Mouse (Mus musculus) myocyte (in vitro differentiated cells): ENCODE results near the gene Ppp1r3g.

Experiments used
- CEBPB ChIP-seq: IDR thresholded peaks from 2 replicates; pipeline ENCODE4 v1.6.1; 2011; ENCODE audit warnings: mild to moderate bottlenecking, moderate library complexity; ENCODE audit not compliant: poor library complexity, insufficient read depth, severe bottlenecking
- E2F4 ChIP-seq: IDR thresholded peaks from one replicate; pipeline ENCODE4 v1.6.1; 2011; ENCODE audit warnings: mild to moderate bottlenecking, control low read depth, moderate library complexity; ENCODE audit not compliant: insufficient read depth
- MAX ChIP-seq: IDR thresholded peaks from one replicate; pipeline ENCODE4 v1.6.1; 2011; ENCODE audit warnings: low read depth, mild to moderate bottlenecking, control low read depth
- MYOD1 ChIP-seq, 3 experiments: IDR thresholded peaks; one replicate each; pipeline ENCODE4 v1.6.1; 2011; ENCODE audit warnings: control low read depth in 2 of 3, low read depth in 2 of 3, mild to moderate bottlenecking in 2 of 3, moderate library complexity in 1 of 3; ENCODE audit not compliant: insufficient read length in 2 of 3, control insufficient read depth in 1 of 3
- MYOG ChIP-seq, 3 experiments: IDR thresholded peaks; one replicate each; pipeline ENCODE4 v1.6.1; 2011; ENCODE audit warnings: control low read depth in 2 of 3, low read depth in 2 of 3, mild to moderate bottlenecking in 2 of 3; ENCODE audit not compliant: insufficient read length in 2 of 3, control insufficient read depth in 1 of 3, insufficient read depth in 1 of 3
- POLR2A ChIP-seq: IDR thresholded peaks from one replicate; pipeline ENCODE4 v1.6.1; 2011; ENCODE audit warnings: low read depth, mild to moderate bottlenecking, control low read depth, moderate library complexity; ENCODE audit not compliant: insufficient read length
- POLR2AphosphoS2 ChIP-seq: IDR thresholded peaks from one replicate; pipeline ENCODE4 v1.6.1; 2011; ENCODE audit warnings: low read depth, control low read depth; ENCODE audit not compliant: insufficient read length
- REST ChIP-seq: IDR thresholded peaks from one replicate; pipeline ENCODE4 v1.6.1; 2011; ENCODE audit warnings: mild to moderate bottlenecking, control low read depth, moderate library complexity; ENCODE audit not compliant: insufficient read depth, insufficient read length
- SRF ChIP-seq: IDR thresholded peaks from one replicate; pipeline ENCODE4 v1.6.1; 2011; ENCODE audit warnings: low read depth; ENCODE audit not compliant: control insufficient read depth, insufficient read length
- USF1 ChIP-seq: IDR thresholded peaks from one replicate; pipeline ENCODE4 v1.6.1; 2011; ENCODE audit warnings: low read depth, mild to moderate bottlenecking, control low read depth, moderate library complexity

DNA sequence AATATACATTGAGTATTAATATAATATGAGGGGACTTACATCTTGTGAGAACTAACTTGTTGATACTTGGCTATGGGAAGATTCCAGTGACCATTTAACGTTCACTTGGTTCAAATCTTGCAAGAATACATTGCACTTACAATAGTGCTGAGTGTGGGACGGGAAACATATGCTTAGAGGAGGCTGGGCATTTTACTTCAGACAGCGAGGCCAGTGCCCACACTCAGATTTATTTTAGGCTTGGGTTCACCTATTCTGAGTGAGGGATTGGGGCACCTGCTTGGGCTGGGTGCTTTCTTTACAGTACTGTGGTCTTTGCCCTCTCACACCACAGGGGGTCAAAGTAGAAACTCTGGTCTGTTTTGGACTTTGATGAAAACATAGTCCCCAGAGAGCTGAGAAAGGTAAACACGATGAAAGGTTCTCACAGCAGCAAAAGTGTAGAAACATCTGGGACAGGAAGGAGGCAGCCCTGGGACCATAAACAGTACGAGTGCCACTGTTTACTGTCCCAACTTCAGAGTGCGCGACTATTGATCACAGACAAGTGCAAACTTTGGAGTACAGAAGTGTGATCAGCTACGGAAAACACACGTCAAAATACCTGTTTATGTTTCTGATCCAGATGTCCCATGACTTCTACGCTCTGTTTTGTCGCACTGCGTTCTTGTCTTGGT is 890 bp downstream of the Ppp1r3g start:
- TF ChIP-seq USF1, result no peak
- no peak for TF ChIP-seq POLR2AphosphoS2
- no peak for TF ChIP-seq POLR2A
- no peak for TF ChIP-seq MYOD1 (IDR thresholded peaks at IDR 0.05; ENCODE audit: control insufficient read depth in 1 of 3, insufficient read length in 2 of 3, low read depth in 2 of 3)
- TF ChIP-seq E2F4, result no peak
- no peak for TF ChIP-seq MAX
- TF ChIP-seq SRF, result no peak
- no peak for TF ChIP-seq REST
- no peak for TF ChIP-seq MYOG (IDR thresholded peaks at IDR 0.05; ENCODE audit: control insufficient read depth in 1 of 3, insufficient read depth in 1 of 3, insufficient read length in 2 of 3, low read depth in 2 of 3)
- no peak for TF ChIP-seq CEBPB
